Comparison of ENCODE assay signal across 9 mouse cellular contexts in the genomic region with DNA sequence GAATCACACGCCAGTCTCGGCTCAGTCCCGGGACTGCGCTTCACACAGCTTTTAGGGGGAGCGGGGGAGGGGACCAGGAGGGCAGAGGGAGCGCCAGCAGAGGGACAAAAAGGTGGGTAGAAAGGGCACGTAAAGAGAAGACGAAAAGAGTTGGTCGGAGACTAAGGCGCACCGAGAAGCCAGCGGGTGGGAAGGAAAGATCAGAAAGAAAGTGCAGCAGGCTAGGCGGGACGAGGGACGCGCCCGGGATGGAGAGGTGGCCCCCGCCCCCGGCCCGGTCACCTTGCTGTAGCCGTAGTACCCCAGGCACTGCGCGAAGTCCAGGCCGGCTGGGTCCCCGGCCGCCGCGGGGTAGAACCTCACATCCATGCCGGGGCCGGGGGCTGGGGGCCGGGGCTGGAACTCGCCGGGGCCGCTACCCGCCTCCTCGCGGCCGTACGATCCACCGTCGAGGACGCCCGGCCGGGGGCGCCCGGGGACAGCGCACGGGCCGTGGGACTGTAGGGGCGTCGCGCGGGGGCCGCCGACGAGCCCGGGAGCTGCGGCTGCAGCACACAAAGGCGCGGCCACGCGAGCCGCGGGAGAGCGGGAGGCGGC. TPM values are rescaled to one million over a fixed set of nuclear protein-coding genes. Genes with fewer than 3 reads are reported as not detected.
A peak's percentile ranks its signal among the peaks of the same experiment; 100 is the strongest.
DNase-seq lines count a peak whose midpoint lies in the region; ATAC-seq and TF ChIP-seq lines count a peak whose summit lies in the region.
"Had no signal": no experiment of that assay in that cellular context is flagged by ENCODE, and none has a peak within 500 bp of the region (broad histone marks: within the 10 kb centered on the region; RNA-seq: fewer than 3 reads in every experiment).

No protein-coding gene starts in this region.

- no peak for TF ChIP-seq EP300 in lung, postnatal 0 days (IDR thresholded peaks at IDR 0.05)

- peak overlapping the region; percentile 92 for H3K4me3 ChIP-seq in forebrain, embryonic 11.5 days (ENCODE audit: low read depth, low read length)
- peak overlapping the region; percentile 73 for H3K4me3 ChIP-seq in intestine, embryonic 16.5 days (ENCODE audit: low read length)
- H3K4me3 ChIP-seq in lung, postnatal 0 days (ENCODE audit: low read depth, low read length), result peak overlapping the region; percentile 63
- H3K4me3 ChIP-seq in stomach, embryonic 15.5 days (replicated peaks), result peak overlapping the region; percentile 73

- H3K4me2 ChIP-seq in forebrain, embryonic 11.5 days (ENCODE audit: low read depth, low read length, severe bottlenecking), result peak overlapping the region; percentile 83
- peak overlapping the region; percentile 94 for H3K4me2 ChIP-seq in intestine, embryonic 16.5 days (ENCODE audit: low read depth, low read length)
- peak overlapping the region; percentile 97 for H3K4me2 ChIP-seq in lung, postnatal 0 days (replicated peaks; ENCODE audit: low read depth, low read length)
- H3K4me2 ChIP-seq in stomach, embryonic 15.5 days, result peak overlapping the region; percentile 81

- no peaks in the 10 kb centered on the region for H3K36me3 ChIP-seq in forebrain, embryonic 11.5 days (ENCODE audit: control insufficient read depth, insufficient read depth, low read length)
- H3K36me3 ChIP-seq in intestine, embryonic 16.5 days (ENCODE audit: control insufficient read depth, insufficient read depth, low read length), result no peaks in the 10 kb centered on the region
- H3K36me3 ChIP-seq in lung, postnatal 0 days (ENCODE audit: insufficient read depth, low read length), result no peaks in the 10 kb centered on the region
- no peaks in the 10 kb centered on the region for H3K36me3 ChIP-seq in stomach, embryonic 15.5 days

- peaks cover 15% of the 10 kb centered on the region; the same call in 1 of the 2 replicates for H3K4me1 ChIP-seq in forebrain, embryonic 11.5 days (replicated peaks; ENCODE audit: control insufficient read depth, insufficient read depth, low read length)
- H3K4me1 ChIP-seq in intestine, embryonic 16.5 days (ENCODE audit: control insufficient read depth, insufficient read depth, low read length), result peaks cover 9% of the 10 kb centered on the region
- peaks cover 6% of the 10 kb centered on the region; the same call in 1 of the 2 replicates for H3K4me1 ChIP-seq in lung, postnatal 0 days (ENCODE audit: insufficient read depth, low read depth, low read length)
- peaks cover 18% of the 10 kb centered on the region for H3K4me1 ChIP-seq in stomach, embryonic 15.5 days

- DNase-seq in cerebellum, postnatal 25 days, result peak; percentile 16 to 34
- DNase-seq in cerebellum, adult 9-11 months, result no peak
- peak; percentile 35 for DNase-seq in ES-CJ7 (ENCODE audit: low read depth, low spot score)
- peak; percentile 74 for DNase-seq in forebrain, embryonic 11.5 days (ENCODE audit: low spot score)
- peak; percentile 21 for DNase-seq in lung, postnatal 0 days (ENCODE audit: low spot score)
- no peak for DNase-seq in cerebellum, adult 11 months

- under 1% methylated on average over 56 of the region's 66 CpGs for WGBS in forebrain, embryonic 11.5 days
- under 1% methylated on average over 60 of the region's 66 CpGs for WGBS in intestine, embryonic 16.5 days
- WGBS in lung, postnatal 0 days, result 1% methylated on average over 44 of the region's 66 CpGs
- under 1% methylated on average over 51 of the region's 66 CpGs for WGBS in stomach, embryonic 15.5 days

- TF ChIP-seq CTCF in lung, postnatal 0 days (IDR thresholded peaks at IDR 0.05), result no peak

- peak overlapping the region; percentile 99 for H3K9ac ChIP-seq in forebrain, embryonic 11.5 days (ENCODE audit: low read length)
- H3K9ac ChIP-seq in intestine, embryonic 16.5 days (ENCODE audit: low read depth, low read length), result peak overlapping the region; percentile 83
- H3K9ac ChIP-seq in lung, postnatal 0 days (replicated peaks; ENCODE audit: low read depth), result peak overlapping the region; percentile 55
- H3K9ac ChIP-seq in stomach, embryonic 15.5 days, result peak overlapping the region; percentile 80

- peak; percentile 61 for ATAC-seq in forebrain, embryonic 11.5 days (replicated peaks; ENCODE audit: low FRiP score)
- peak; percentile 61 for ATAC-seq in intestine, embryonic 16.5 days
- ATAC-seq in lung, postnatal 0 days, result peak; percentile 33
- ATAC-seq in stomach, embryonic 15.5 days (ENCODE audit: insufficient read depth, low FRiP score, low read depth), result peak; percentile 43; the same call in 1 of the 2 replicates

- peak overlapping the region; percentile 94 for H3K27ac ChIP-seq in forebrain, embryonic 11.5 days (ENCODE audit: low read depth, low read length)
- H3K27ac ChIP-seq in intestine, embryonic 16.5 days (ENCODE audit: low read length), result peak overlapping the region; percentile 61
- peak overlapping the region; percentile 85 for H3K27ac ChIP-seq in lung, postnatal 0 days (ENCODE audit: low read length)
- peak overlapping the region; percentile 91 for H3K27ac ChIP-seq in stomach, embryonic 15.5 days

- no peaks in the 10 kb centered on the region for H3K9me3 ChIP-seq in forebrain, embryonic 11.5 days (ENCODE audit: control insufficient read depth, low read length)
- no peaks in the 10 kb centered on the region for H3K9me3 ChIP-seq in intestine, embryonic 16.5 days (ENCODE audit: control insufficient read depth, low read length)
- H3K9me3 ChIP-seq in lung, postnatal 0 days (ENCODE audit: low read length), result no peaks in the 10 kb centered on the region
- no peaks in the 10 kb centered on the region for H3K9me3 ChIP-seq in stomach, embryonic 15.5 days

- no peaks in the 10 kb centered on the region for H3K27me3 ChIP-seq in forebrain, embryonic 11.5 days (ENCODE audit: control insufficient read depth, insufficient read depth, low read length)
- H3K27me3 ChIP-seq in intestine, embryonic 16.5 days (replicated peaks; ENCODE audit: control insufficient read depth, insufficient read depth, low read length), result no peaks in the 10 kb centered on the region
- H3K27me3 ChIP-seq in lung, postnatal 0 days (replicated peaks; ENCODE audit: insufficient read depth, low read length), result no peaks in the 10 kb centered on the region
- 0 out of 2 replicates have a peak, but pooled peaks cover 3% of the 10 kb centered on the region for H3K27me3 ChIP-seq in stomach, embryonic 15.5 days (replicated peaks)
- H3K27me3 ChIP-seq: CH12.LX had no signal

RNA-seq across cellular contexts. Expression of gene Tox3, which starts 0.5 kb away (rescaled TPM):
- 37.0 and 38.0 TPM in 2 replicates for polyA plus RNA-seq in forebrain, embryonic 11.5 days (2014; fragmentation: Nextera tagmentation; extraction: Ambion mirVana)
- polyA plus RNA-seq in intestine, embryonic 16.5 days (2015; fragmentation: Nextera tagmentation; extraction: Ambion mirVana), result 1.8 and 2.0 TPM in 2 replicates
- 7.6 and 8.7 TPM in 2 replicates for polyA plus RNA-seq in lung, postnatal 0 days (2015; fragmentation: Nextera tagmentation; extraction: Ambion mirVana)
- 11.3 and 12.6 TPM in 2 replicates for polyA plus RNA-seq in stomach, embryonic 15.5 days (2015; fragmentation: Nextera tagmentation; extraction: Ambion mirVana)

Comparison
In these comparisons a context has a peak if more than half of its experiments do, and no peak if none do; other contexts are left out.
1. DNase-seq: peak in cerebellum, postnatal 25 days (2 of 2), ES-CJ7 (single experiment), forebrain, embryonic 11.5 days (single experiment) and lung, postnatal 0 days (single experiment); none in cerebellum, adult 9-11 months (single experiment) and cerebellum, adult 11 months (single experiment).
2. Peak in every context shown above with its lines, with median percentiles within 50 percentile points of each other: ATAC-seq, H3K27ac ChIP-seq, H3K4me2 ChIP-seq, H3K4me3 ChIP-seq and H3K9ac ChIP-seq.